Mouse (Mus musculus): ENCODE measurements around the gene Camsap3.

- TF ChIP-seq EP300 (IDR thresholded peaks at IDR 0.05; ENCODE audit: insufficient read depth, low read depth, low read length) = no peak
- TF ChIP-seq CTCF (IDR thresholded peaks at IDR 0.05; ENCODE audit: low read depth, low read length) = no peak
- no peak for TF ChIP-seq POLR2A (IDR thresholded peaks at IDR 0.05; ENCODE audit: insufficient read depth, low read length)
These were observed 22.1 kb downstream of the Camsap3 start for GRCm38 (mm10) chr8:3609046-3609815.
